Mouse (Mus musculus): ENCODE data around the gene Pias3.
A peak's percentile ranks its signal among the peaks of the same experiment; 100 is the strongest.
"Not testable (repeated sequence)": the region's sequence is repeated elsewhere in the genome, so short reads cannot be mapped to it uniquely, and the experiment has no call there.

The Pias3 gene

DNA sequence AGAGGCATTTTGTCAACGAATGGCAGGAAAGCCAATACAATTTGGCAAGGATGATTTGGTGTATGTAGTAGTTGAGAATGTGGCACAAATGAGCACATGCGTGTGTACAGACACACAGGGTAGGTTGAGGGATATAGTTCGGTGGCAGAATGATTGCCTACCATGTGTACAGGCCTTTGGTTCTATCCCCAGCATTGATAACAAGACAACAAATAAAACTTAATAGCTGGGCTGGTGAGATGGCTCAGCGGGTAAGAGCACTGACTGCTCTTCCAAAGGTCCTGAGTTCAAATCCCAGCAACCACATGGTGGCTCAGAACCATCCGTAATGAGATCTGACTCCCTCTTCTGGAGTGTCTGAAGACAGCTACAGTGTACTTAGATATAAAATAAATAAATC, 10.1 kb upstream of the Pias3 start:
- not testable (repeated sequence) for DNase-seq (ENCODE audit: low spot score)

DNA sequence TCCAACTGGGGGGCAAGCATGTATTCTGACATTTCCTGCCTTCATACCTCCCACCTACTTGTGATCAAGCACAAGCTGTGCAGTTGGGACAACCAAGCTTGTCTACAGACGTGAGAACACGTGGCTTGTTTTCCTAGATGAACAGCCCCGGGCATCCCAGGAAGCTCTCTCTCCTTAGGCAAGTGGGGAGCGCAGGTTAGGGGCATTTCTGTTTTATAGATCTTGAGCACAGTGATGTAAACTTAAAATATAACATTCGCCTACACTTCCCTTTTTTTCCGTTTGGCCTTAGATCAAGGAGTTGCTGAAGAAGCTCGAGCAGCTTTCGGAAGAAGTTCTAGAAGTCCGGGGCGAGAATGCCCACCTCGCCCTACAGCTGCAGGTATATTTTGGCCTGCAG, 7.3 kb upstream of the Pias3 start:
- no peak for DNase-seq (ENCODE audit: low spot score)

DNA sequence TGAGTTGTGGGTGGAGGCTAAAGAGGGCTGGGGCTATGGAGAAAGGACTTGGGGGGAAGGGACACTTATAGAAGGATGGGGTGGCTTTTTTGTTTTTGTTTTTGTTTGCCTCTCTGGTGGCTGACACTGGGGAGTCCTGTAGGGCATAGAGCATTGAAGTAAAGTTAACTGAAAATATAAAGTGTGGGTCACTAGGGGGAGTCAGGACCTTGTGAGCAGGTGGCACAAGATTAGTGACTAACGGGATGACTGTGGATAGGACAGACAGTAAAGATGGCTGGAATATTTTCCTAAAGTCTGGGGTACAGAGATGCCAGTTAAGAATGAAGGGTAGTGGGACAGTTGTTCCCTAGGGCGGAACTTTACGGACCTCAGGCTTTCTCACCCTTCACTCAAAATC, 5.9 kb upstream of the Pias3 start:
- DNase-seq (ENCODE audit: low spot score), result no peak

DNA sequence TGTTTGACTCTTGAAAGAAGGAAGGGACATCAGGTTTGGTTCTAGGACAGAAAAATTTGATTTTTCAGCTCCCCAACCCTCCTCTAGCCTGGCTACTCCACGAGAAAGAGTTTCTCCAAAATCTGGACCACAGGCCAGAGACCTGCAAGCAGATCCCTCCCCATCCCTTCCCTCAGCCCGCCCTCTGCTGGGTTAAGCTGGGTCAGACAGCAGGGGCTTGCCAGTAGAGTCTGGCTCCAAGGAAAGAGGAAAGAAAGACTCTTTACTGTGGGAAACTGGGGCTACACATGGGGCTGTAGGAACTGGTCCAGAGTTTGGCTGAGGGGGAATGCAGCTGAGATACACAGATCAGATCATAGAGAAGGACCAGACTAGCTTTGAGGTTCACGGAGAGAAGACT, 3.7 kb upstream of the Pias3 start:
- DNase-seq (ENCODE audit: low spot score), result peak; percentile 73

DNA sequence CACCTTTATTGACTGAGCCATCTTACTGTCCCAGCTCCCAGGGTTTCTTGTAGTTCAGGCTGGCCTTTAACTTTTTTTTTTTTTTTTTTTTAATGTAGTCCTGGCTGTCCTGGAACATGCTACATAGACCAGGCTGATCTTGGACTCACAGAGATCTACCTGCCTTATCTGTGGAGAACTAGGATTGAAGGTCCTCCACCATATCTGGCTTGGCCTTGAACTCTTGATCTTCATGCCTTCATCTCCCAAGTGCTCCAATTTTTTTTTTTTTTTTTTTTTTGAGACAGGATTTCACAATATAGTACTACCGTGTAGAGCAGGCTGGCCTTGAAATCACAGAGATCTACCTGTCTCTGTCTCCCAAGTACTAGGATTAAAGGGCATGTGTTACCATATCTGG, 2.6 kb upstream of the Pias3 start:
- no peak for DNase-seq (ENCODE audit: low spot score)

DNA sequence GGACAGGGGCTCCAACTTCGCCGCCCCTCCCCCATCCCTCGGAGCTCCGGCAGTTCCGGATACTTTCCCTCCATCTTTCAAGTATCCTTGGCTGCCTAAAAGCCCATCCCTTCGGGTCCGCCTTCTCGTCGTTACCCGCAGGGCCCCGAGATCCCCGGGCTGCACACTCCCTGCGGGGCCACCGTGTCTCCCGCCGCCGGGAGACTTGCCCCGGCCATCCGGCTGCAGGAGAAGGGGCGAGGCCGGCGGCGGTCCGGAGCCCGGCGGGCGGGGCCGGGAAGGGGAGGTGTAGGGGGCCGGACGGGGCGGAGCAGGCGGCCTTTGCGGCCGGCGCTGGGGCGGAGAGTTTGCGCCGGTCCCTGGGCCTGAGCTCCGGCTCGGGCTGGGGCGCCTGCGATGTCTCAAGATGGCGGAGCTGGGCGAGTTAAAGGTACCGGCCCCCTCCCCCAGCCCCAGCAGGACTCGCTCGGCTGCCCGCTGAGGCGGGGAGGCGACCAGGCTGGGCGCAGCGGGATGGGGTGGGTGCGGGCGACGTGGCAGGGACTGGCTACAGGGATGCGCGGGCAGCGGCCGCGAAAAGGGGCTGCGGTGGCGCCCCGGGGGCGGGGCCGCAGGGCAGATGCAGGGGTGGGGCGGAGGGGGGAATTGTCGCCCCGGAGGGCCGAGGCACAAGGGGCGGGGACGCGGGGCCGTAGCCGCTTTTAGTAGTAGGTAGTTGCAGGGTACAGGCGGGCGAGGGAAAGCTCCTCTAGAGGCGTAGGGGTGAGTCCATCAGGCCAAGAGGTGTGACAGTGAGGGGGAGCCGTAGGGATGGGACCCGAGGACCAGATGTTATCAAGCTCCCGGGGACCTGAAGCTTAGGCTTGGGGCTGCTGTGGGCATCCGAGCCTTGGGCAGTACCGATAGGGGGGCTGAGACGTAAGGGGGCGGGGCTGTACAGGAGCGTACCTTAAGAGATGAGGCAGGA, 865 bp downstream of the Pias3 start:
- DNase-seq (ENCODE audit: low spot score), result peak; percentile 91

DNA sequence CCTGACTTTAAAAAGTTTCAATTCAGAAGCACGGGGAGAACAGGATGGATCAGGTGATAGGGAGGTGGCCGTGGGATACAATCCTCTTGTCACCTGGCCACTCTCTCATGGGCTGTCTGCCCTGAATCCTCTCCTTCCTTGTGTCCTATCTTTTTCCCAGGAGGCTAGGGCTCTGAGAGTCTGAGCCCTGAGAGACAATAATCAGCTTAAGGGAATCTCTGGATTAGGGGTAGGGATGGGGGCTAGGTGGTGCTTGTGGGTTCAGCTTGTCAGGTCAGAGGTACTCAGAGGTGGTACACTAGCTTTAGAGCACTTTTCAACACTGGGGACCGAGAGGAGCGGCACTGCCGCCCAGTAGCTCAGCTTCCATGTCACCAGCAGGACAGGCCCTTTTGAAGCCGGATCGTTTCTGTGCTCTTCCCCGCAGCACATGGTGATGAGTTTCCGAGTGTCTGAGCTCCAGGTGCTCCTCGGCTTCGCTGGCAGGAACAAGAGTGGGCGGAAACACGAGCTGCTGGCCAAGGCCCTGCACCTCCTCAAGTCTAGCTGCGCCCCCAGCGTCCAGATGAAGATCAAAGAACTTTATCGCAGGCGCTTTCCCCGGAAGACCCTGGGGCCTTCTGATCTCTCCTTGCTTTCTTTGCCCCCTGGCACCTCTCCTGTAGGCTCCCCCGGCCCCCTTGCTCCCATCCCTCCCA, 3.0 kb downstream of the Pias3 start:
- no peak for DNase-seq (ENCODE audit: low spot score)

DNA sequence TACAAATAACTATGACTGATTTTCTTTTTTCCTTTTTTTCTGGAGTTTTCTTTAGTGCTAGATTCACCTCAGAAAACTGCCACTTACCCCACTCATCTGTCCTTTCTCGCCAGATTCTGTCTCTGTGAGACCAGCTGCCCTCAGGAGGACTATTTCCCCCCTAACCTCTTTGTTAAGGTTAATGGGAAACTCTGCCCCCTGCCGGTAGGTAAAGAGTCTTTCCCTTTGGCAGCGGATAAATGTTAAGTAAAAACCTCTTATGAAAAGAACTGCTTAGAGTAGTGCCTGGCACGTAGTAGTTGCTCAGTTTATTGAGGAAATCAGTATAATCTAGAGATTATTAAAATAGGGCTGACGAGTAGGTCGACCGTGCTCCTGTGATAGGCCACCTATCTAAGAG, 4.2 kb downstream of the Pias3 start:
- peak; percentile 69 for DNase-seq (ENCODE audit: low spot score)

DNA sequence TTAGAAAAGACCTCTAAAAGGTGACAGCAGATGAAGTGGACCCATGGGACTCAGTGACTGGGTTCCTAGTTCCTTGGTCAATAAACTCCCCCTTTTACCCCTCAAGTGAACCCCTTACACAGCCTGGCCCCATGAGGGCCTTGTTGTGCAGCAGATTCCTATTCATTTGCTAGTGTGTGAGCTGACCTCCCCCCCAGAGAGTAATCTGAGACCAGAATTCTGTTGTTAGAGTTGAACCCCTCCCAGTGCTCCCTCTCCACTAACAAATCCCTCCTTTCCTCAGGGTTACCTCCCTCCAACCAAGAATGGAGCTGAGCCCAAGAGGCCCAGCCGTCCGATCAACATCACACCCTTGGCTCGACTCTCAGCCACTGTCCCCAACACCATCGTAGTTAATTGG, 4.8 kb downstream of the Pias3 start:
- DNase-seq (ENCODE audit: low spot score), result no peak

DNA sequence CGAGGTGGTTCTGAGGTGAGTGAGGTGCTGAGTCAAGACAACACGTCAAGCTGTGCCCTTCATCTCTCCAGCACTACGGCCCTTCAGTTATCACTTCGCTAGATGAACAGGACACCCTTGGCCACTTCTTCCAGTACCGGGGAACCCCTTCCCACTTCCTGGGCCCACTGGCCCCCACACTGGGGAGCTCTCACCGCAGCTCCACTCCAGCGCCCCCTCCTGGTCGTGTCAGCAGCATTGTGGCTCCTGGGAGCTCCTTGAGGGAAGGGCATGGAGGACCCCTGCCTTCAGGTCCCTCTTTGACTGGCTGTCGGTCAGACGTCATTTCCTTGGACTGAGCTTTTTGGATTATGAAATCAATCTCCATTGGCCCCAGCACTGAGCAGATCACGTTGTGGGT, 8.6 kb downstream of the Pias3 start:
- DNase-seq (ENCODE audit: low spot score), result no peak

DNA sequence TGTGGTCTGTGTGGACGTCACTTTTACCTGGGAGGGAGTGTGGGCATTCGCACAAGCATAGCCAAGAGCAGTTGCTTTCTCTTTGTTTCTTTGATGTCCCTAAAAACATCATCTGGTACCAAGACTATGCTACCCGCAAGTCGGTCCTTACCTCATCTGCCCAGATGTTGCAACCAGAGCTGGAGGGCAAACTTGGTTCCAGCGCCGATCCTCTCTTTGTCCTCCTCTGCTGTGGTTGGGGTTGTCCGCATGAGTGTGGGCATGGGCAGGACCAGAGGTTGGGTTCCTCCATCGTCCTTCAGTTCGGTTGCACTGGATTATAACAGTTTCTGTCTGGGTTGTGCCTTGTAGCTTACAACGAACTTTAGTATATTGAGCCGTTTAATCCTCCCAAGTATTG, 10.0 kb downstream of the Pias3 start:
- no peak for DNase-seq (ENCODE audit: low spot score)

DNA sequence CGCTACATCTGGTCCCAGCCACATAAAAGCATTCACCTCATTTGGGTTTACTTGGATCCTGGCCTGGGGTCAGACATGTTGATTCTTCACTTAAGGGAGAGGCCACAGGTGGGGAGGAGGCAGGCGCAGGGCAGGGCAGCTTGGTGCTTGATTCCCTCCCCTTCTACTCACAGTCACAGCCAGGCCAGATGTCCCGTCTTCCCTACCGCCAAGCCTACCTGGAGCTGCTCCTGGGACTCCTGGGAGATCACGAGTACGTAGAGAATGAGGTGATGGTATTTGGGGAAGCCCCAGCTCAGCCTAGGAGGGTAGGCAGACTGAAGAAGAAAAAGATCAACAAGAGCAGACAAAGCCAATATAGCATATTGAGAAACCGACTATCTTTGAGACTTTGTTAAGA, 10.8 kb downstream of the Pias3 start:
- no peak for DNase-seq (ENCODE audit: low spot score)

DNA sequence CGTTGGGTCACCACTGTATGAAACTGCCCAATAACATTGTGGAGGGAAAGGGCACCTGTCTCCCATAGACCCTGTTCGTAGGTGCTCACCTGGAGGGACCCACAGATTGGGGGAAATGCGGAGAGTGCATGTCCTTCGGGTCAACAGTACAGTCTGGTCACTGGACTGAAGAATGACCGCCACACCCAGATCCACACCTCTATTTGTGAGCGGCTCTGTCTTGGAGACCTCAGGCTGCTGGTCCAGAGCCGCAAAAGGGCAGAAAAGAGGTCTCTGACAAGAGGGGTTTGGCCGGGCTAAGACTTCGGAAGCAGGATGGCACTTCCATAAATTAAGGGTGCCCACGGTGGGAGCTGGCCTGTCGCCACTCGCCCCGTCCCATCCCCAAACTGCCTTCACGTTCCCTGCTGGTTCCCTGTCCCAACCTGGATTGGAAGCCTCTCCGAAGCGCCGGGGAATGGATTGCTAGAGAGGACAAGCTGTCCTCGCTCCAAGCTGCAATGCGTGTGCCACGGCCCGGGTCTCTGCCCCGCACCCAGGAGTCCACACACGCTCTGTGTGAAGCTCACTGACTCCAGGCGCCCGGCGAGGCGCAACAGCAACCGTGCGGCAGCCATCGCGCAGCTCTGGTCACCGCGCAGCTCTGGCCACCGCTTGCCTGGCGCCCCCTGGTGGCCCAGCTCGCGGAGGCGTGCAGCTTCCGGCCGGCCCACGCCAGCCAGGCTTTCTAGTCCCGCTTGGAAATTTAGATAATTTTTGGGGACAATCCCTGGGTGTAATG, 11.9 kb downstream of the Pias3 start, which contains the start of gene Nudt17:
Gene Nudt17 (minus strand): TSS at position 660 of the 781 bp plus-strand sequence.
- DNase-seq (ENCODE audit: low spot score), result peak; percentile 85

DNA sequence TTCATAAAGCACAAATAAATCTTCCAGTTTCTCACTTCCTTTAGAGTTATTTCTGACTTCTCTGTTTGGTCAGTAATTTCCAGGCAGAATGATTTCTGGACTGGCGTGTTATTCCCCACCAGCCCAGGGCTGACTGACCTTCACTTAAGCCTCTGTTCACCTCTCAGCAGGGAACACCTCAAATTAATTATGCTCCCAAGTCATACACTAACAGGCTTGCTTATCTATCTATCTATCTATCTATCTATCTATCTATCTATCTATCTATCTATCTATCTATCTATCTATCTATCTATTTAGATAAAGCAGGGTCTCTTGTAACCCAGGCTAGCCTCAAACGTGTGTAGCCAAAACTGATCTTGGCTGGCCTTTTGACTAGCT, 12.5 kb downstream of the Pias3 start:
- DNase-seq (ENCODE audit: low spot score), result no peak

DNA sequence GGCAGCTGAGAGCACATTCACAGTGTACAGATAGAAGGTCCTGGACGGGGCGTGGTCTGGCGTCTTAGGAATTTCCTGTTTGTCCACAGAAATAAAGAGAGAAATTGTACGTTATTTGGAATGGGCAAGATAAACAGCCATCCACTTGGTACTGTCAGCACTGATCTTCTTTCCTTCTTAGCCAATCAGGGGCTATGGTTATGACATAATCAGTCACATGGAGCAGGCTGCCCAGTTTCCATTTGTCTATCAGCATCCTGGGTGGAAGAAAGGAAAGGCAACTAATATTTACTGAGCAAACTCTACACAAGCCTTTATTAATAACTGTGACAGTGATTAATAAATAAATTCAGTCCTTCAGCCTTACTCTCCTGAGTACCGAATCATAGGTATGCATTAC, 18.1 kb downstream of the Pias3 start:
- DNase-seq (ENCODE audit: low spot score), result no peak

DNA sequence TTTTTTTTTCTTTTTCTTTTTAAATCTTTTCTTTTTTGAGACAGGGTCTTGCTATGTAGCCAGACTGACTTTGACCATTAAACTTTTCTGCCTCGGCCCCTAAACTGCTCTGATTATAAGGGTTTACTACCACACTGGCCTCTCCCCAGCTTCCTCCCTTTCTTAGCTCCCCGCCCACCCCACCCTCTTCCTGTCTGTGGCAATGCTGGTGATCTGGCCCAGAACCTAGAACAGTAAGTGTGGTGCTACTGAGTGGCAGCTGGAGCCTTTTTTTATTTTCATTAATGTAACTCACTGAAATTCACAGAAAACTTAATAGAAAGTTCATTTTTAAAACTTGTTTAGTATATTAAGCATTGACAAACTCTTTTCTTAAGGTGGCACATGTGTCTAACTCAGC, 19.7 kb downstream of the Pias3 start:
- DNase-seq (ENCODE audit: low spot score), result no peak

DNA sequence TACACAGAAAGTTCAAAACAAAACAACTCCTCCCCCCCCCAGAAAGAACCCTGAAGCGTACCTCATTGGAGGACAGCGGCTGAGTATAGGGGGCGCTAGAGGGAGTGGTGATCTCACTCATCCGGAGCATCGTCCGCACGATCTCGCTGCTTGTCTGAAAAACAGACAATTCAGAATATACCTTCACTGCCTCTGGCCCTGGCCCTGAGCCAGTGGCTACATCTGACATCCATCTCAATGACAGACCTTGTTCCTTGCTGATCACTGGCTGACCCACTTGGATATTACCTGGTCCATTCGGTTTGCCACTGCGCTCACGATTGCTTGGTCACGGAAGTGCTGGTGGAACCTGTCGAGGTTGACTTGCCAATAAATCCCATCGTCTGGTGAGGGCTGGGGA, 23.0 kb downstream of the Pias3 start:
- DNase-seq (ENCODE audit: low spot score), result peak; percentile 71

DNA sequence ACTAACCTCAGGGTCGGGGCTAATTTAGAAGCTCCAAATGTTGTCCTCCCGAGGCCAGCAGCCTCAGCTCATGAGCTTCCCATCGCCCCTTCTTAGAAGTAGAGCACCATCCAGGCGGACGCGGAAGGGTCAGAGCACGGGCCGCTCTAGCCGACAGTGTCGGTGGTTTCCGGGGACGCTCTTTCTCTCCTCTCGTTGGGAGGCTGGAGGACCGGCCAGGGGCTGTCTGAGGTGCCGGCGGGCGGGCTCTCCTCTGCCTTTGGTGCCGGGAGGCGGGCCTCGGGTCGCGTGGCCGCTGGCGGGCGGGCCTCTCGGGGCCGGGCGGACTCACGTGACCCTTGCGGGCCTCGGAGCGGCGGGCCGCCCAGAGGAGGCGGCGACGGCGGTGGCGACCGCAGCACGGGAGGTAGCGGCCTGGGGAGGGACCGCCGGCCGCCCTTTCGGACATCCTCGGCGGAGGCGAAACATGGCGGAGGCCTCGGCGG, 31.2 kb downstream of the Pias3 start, which contains the start of the genes Polr3c and Rnf115:
Gene Polr3c (minus strand): TSS at position 286 of the 485 bp plus-strand sequence.
Gene Rnf115 (plus strand): TSS at position 322 of the 485 bp plus-strand sequence.
- peak; percentile 97 for DNase-seq (ENCODE audit: low spot score)

DNA sequence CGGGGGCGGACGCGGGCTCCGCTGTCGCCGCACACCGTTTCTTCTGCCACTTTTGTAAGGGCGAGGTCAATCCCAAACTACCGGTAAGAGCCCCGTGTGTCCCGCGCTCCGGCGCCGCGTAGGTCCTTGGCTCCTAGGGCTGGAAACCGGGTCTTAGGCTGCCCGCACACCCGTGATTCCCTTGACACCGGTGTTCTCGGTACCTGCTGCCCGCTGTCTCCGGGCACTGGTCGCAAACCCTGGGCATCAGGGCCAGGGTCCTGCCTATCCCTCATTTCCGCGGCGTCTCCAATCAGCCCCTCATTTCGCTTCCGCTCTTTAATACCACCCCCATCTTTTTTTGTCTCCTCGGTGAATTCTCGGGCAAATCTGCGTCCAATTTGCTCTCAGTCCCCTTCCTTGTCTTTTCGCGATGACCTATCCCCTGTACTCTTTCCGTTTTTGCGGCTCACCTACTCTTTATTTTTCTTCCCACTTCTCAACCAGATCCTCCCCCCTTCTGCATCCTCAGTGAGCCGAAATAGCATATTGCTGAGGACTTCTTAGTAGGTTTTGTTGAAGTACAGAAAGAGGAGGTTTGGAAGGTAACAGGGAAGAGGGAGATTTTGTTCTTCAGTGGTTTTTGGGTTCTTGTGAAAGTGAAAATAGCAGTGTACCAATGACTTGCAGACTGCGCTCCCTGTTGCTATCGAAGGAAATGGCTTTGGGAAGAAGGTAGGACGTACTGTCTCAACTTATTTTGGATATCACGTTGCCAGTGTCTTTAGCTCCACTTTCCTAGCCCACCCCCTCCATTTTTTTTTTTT, 31.8 kb downstream of the Pias3 start:
- DNase-seq (ENCODE audit: low spot score), result peak; percentile 59

DNA sequence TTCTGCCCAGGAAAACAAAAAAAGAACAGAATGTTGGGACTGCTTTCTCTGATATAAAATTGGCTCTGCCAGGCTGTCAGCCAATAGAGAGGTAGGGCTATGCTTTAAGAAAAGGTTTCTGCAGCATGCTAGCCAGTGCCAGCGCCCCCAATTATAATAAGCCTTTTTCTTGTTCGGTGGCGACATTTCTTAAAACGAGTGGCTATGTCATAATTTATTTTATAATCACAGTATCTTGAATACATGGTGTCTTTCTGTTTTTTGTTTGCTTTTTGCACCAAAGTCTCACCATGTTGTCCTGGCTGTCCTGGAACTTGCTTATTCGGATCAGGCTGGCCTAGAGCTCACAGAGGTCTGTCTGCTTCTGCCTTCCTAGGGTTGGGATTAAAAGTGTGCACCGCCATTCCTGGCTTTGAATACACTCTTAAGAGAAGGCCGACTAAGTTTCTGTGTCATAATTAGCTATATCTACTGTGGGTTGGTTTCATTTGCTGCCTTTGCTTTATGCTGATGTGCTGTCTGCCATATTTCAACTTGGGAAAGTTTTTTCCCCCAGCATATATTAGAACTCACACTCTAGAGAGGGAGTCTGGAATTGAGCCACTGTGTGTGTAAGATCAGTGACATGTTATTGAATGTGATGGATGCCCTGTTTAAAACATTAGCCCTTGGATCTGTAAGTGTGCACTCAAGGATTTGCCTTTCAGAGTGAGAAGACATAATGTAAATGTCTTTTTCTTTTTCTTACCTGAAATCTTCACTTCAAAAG, 32.6 kb downstream of the Pias3 start:
- DNase-seq (ENCODE audit: low spot score), result peak; percentile 14

DNA sequence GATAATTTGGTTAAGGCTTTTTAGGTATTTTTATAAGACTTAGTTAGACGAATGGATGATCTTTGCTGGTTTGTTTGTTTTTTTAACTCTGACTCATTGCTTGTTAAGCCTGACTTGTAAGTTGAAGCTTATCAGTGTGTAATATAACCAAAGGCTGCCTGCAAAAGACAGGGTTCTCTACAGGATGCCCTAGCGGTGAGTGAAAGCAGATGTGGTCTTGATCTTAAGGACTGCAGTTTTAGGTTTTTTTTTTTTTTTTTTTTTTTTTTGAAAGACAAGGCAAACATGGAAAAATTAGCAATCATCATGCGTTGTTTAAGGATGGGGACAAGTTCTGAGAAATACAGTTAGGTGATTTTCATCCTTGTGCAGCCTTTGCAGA, 33.2 kb downstream of the Pias3 start:
- peak; percentile 49 for DNase-seq (ENCODE audit: low spot score)

Measured in embryo, embryonic 10.5 days (tissue).